Mouse (Mus musculus) myocyte (in vitro differentiated cells): ENCODE measurements around the gene Fut11. TPM values are rescaled to one million over a fixed set of nuclear protein-coding genes. Genes with fewer than 3 reads are reported as not detected.

Experiments
- H3K27me3 ChIP-seq: one replicate; pipeline ENCODE4 v1.6.1; 2011; ENCODE audit not compliant: control insufficient read depth, insufficient read depth, insufficient read length
- H3K36me3 ChIP-seq: one replicate; pipeline ENCODE4 v1.6.1; 2011; ENCODE audit not compliant: control insufficient read depth, insufficient read depth
- H3K4me2 ChIP-seq: one replicate; pipeline ENCODE4 v1.6.1; 2011; ENCODE audit warnings: low read depth, control low read depth
- H3K4me3 ChIP-seq: one replicate; pipeline ENCODE4 v1.5.1; 2011; ENCODE audit warnings: mild to moderate bottlenecking, control low read depth, moderate library complexity
- H3K79me2 ChIP-seq: one replicate; pipeline ENCODE4 v1.6.1; 2011; ENCODE audit not compliant: control insufficient read depth, insufficient read depth
- H3ac ChIP-seq: one replicate; pipeline ENCODE4 v1.6.1; 2011; ENCODE audit not compliant: control insufficient read depth, insufficient read length
- CEBPB ChIP-seq: IDR thresholded peaks from 2 replicates; pipeline ENCODE4 v1.6.1; 2011; ENCODE audit warnings: mild to moderate bottlenecking, moderate library complexity; ENCODE audit not compliant: poor library complexity, insufficient read depth, severe bottlenecking
- E2F4 ChIP-seq: IDR thresholded peaks from one replicate; pipeline ENCODE4 v1.6.1; 2011; ENCODE audit warnings: mild to moderate bottlenecking, control low read depth, moderate library complexity; ENCODE audit not compliant: insufficient read depth
- MAX ChIP-seq: IDR thresholded peaks from one replicate; pipeline ENCODE4 v1.6.1; 2011; ENCODE audit warnings: low read depth, mild to moderate bottlenecking, control low read depth
- MYOD1 ChIP-seq, 3 experiments: IDR thresholded peaks; one replicate each; pipeline ENCODE4 v1.6.1; 2011; ENCODE audit warnings: control low read depth in 2 of 3, low read depth in 2 of 3, mild to moderate bottlenecking in 2 of 3, moderate library complexity in 1 of 3; ENCODE audit not compliant: insufficient read length in 2 of 3, control insufficient read depth in 1 of 3
- MYOG ChIP-seq, 3 experiments: IDR thresholded peaks; one replicate each; pipeline ENCODE4 v1.6.1; 2011; ENCODE audit warnings: control low read depth in 2 of 3, low read depth in 2 of 3, mild to moderate bottlenecking in 2 of 3; ENCODE audit not compliant: insufficient read length in 2 of 3, control insufficient read depth in 1 of 3, insufficient read depth in 1 of 3
- POLR2A ChIP-seq: IDR thresholded peaks from one replicate; pipeline ENCODE4 v1.6.1; 2011; ENCODE audit warnings: low read depth, mild to moderate bottlenecking, control low read depth, moderate library complexity; ENCODE audit not compliant: insufficient read length
- POLR2AphosphoS2 ChIP-seq: IDR thresholded peaks from one replicate; pipeline ENCODE4 v1.6.1; 2011; ENCODE audit warnings: low read depth, control low read depth; ENCODE audit not compliant: insufficient read length
- REST ChIP-seq: IDR thresholded peaks from one replicate; pipeline ENCODE4 v1.6.1; 2011; ENCODE audit warnings: mild to moderate bottlenecking, control low read depth, moderate library complexity; ENCODE audit not compliant: insufficient read depth, insufficient read length
- SRF ChIP-seq: IDR thresholded peaks from one replicate; pipeline ENCODE4 v1.6.1; 2011; ENCODE audit warnings: low read depth; ENCODE audit not compliant: control insufficient read depth, insufficient read length
- TCF12 ChIP-seq: IDR thresholded peaks from one replicate; pipeline ENCODE4 v1.6.1; 2011; ENCODE audit warnings: mild to moderate bottlenecking, control low read depth; ENCODE audit not compliant: poor library complexity, insufficient read depth, severe bottlenecking
- TCF3 ChIP-seq: IDR thresholded peaks from one replicate; pipeline ENCODE4 v1.6.1; 2011; ENCODE audit warnings: low read depth, control low read depth; ENCODE audit not compliant: insufficient read length
- USF1 ChIP-seq: IDR thresholded peaks from one replicate; pipeline ENCODE4 v1.6.1; 2011; ENCODE audit warnings: low read depth, mild to moderate bottlenecking, control low read depth, moderate library complexity
- polyA plus RNA-seq: library from polyadenylated mRNA; unstranded; fragments of >200 nt; fragmentation: generic; extraction: Trizol; gene quantifications from one replicate; pipeline ENCODE4 v1.2.1, GENCODE M21; 2012; ENCODE audit warnings: missing spikeins

Fut11 gene
- polyA plus RNA-seq, 1 experiment: 7.2 TPM

GRCm38 (mm10) chr14:20708239-20708638, 13.5 kb downstream of the Fut11 start:
- TF ChIP-seq MYOD1 (IDR thresholded peaks at IDR 0.05; ENCODE audit: control insufficient read depth in 1 of 3, insufficient read length in 2 of 3, low read depth in 2 of 3) (no peak), POLR2A (no peak), POLR2AphosphoS2 (no peak), USF1 (peak; percentile 86), SRF (no peak)
- H3K79me2 ChIP-seq: peaks cover 52% of the 10 kb centered on the region
- H3K27me3 ChIP-seq: no peaks in the 10 kb centered on the region
- H3K4me3 ChIP-seq: peak overlapping the region; percentile 94
- peak overlapping the region; percentile 89 for H3ac ChIP-seq
- H3K4me2 ChIP-seq: peak overlapping the region; percentile 90
- H3K36me3 ChIP-seq: peaks cover 21% of the 10 kb centered on the region

GRCm38 (mm10) chr14:20713832-20714231, 19.1 kb downstream of the Fut11 start:
- Histone ChIP-seq H3K4me3 (no peak overlapping the region), H3K36me3 (peaks cover 55% of the 10 kb centered on the region), H3K4me2 (no peak overlapping the region), H3ac (no peak overlapping the region), H3K27me3 (no peaks in the 10 kb centered on the region), H3K79me2 (peaks cover 21% of the 10 kb centered on the region)
- TF ChIP-seq CEBPB (no peak), TCF3 (no peak), MYOG (IDR thresholded peaks at IDR 0.05; ENCODE audit: control insufficient read depth in 1 of 3, insufficient read depth in 1 of 3, insufficient read length in 2 of 3, low read depth in 2 of 3) (no peak), REST (no peak), TCF12 (no peak), SRF (no peak), E2F4 (no peak), POLR2A (no peak), MAX (no peak), USF1 (no peak)

GRCm38 (mm10) chr14:20718443-20718842, 23.7 kb downstream of the Fut11 start:
- Histone ChIP-seq H3K4me2 (no peak overlapping the region), H3ac (no peak overlapping the region), H3K4me3 (no peak overlapping the region), H3K79me2 (no peaks in the 10 kb centered on the region), H3K36me3 (peaks cover 47% of the 10 kb centered on the region), H3K27me3 (no peaks in the 10 kb centered on the region)
- no peak for TF ChIP-seq POLR2A

- H3ac ChIP-seq: no peak overlapping the region
- no peaks in the 10 kb centered on the region for H3K79me2 ChIP-seq
- H3K4me3 ChIP-seq: no peak overlapping the region
- H3K27me3 ChIP-seq: no peaks in the 10 kb centered on the region
- peaks cover 54% of the 10 kb centered on the region for H3K36me3 ChIP-seq
- TF ChIP-seq POLR2A (no peak), MYOG (IDR thresholded peaks at IDR 0.05; ENCODE audit: control insufficient read depth in 1 of 3, insufficient read depth in 1 of 3, insufficient read length in 2 of 3, low read depth in 2 of 3) (no peak), TCF12 (no peak), USF1 (no peak), MYOD1 (IDR thresholded peaks at IDR 0.05; ENCODE audit: control insufficient read depth in 1 of 3, insufficient read length in 2 of 3, low read depth in 2 of 3) (no peak), POLR2AphosphoS2 (peak; percentile 39)
- H3K4me2 ChIP-seq: no peak overlapping the region
These were observed 25.0 kb downstream of the Fut11 start for GRCm38 (mm10) chr14:20719767-20720166.

- H3K79me2 ChIP-seq: no peaks in the 10 kb centered on the region
- no peak overlapping the region for H3ac ChIP-seq
- H3K36me3 ChIP-seq: peaks cover 49% of the 10 kb centered on the region
- no peaks in the 10 kb centered on the region for H3K27me3 ChIP-seq
- TF ChIP-seq USF1: no peak
- no peak for TF ChIP-seq POLR2A
- no peak overlapping the region for H3K4me2 ChIP-seq
- H3K4me3 ChIP-seq: no peak overlapping the region
These were observed 26.6 kb downstream of the Fut11 start for GRCm38 (mm10) chr14:20721371-20721770.

GRCm38 (mm10) chr14:20723006-20723405, 28.2 kb downstream of the Fut11 start:
- Histone ChIP-seq H3ac (no peak overlapping the region), H3K36me3 (peaks cover 45% of the 10 kb centered on the region), H3K4me3 (no peak overlapping the region), H3K4me2 (no peak overlapping the region), H3K27me3 (no peaks in the 10 kb centered on the region), H3K79me2 (no peaks in the 10 kb centered on the region)
- no peak for TF ChIP-seq POLR2A
- TF ChIP-seq MYOD1 (IDR thresholded peaks at IDR 0.05; ENCODE audit: control insufficient read depth in 1 of 3, insufficient read length in 2 of 3, low read depth in 2 of 3): no peak
- no peak for TF ChIP-seq CEBPB
- TF ChIP-seq TCF12: no peak
- no peak for TF ChIP-seq E2F4
- no peak for TF ChIP-seq REST
- no peak for TF ChIP-seq SRF
- no peak for TF ChIP-seq MYOG (IDR thresholded peaks at IDR 0.05; ENCODE audit: control insufficient read depth in 1 of 3, insufficient read depth in 1 of 3, insufficient read length in 2 of 3, low read depth in 2 of 3)
